Mouse (Mus musculus) colon, adult 2 months (tissue): ENCODE data around the gene Slc30a9. TPM values are rescaled to one million over a fixed set of nuclear protein-coding genes. Genes with fewer than 3 reads are reported as not detected.

Source experiments
- polyA plus RNA-seq: library from polyadenylated mRNA; depleted of rRNA; stranded (reverse); fragments of >200 nt; gene quantifications from 2 replicates; pipeline ENCODE4 v1.2.3, GENCODE M21; 2012; rRNA removed

Gene Slc30a9
- 17.9 and 25.3 TPM in 2 replicates for polyA plus RNA-seq

DNA sequence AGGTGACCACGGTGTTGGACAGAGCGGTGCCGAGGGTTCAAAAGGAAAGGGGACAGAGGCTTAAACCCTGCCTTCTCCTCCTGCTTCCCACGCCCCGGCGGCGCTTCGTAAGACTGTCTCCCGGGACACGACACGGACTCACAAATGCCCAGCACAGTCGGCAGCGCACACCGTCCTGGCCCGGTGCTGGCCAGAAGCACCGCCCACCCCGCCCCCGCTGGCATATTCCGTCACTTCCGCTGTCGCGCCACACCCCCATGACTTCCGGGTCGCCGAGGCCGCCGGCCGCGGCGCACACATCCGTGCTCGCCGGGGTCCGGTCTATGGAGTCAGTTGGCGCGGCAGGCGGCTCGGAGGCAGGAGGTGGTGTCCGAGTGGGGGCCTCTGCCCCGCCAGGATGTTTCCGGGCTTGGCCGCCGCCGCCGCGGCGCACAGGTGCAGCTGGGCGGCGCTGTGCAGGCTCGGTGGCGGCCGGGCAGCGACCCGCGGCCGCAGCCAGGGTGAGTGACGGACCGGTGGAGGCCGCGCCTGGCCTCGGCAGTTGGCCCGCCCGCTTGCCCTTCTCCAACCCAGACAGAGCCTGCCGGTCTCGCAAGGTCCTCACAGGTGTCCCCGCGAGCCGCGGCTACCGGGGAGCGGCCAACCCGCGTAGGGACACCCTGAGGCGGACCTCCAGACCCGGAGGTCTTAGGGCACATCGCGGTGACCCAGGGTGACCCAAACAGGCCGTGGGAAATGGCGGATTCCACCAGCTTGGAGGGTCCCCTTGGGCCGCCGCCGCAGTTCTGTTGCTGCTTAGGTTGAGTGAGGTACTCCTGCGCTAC, at the start of gene Slc30a9:
TSS of gene Slc30a9 (plus strand) at position 258 of the 824 bp plus-strand sequence.

DNA sequence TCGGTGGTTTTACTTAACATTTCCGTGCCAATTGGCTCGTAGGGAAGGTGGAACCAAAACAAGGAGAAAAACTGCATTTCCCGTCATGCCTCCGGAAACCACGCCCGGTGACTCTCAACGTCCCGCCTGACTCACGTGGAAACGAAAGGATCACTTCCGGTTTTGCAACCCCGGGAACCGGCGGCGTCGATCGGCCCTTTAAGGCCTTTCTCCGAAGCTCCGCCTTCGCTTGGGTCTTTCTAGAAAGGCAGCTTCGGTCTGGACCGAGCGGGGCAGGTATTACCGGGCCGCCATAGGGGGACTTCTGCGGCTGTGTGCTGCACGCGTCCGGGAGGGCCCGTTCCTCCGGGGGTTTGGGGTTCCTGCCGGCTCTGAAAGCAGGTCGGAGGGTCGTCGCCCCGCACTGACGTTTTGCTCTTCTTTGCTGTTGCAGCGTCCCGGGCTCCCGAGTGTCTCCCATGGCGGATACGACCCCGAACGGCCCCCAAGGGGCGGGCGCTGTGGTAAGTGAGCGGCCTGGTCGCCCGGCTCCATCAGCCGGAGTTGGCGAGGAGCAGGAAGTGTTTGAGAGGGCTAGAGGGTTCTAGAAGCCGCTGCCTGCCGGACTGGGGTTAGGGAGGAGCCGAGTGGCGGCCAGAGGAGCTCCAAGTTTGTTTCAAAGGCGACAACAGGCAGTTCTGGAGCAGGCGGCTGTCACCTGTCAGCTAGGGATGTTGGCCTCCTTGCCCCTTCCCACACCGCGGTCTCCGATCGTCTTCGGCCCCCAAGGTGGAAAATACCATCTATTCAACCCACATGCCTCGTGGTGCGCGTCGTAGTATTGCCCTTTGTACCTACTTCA, 46.0 kb upstream of the Slc30a9 start, which contains the start of gene Tmem33:
TSS of gene Tmem33 (plus strand) at position 35 of the 841 bp plus-strand sequence.

Other genes with a start within 250 kb of the Slc30a9 start
- gene Phox2b, start 207.7 kb upstream of the Slc30a9 start, polyA plus RNA-seq, result 3.3 and 5.4 TPM in 2 replicates
- 70.9 and 113 TPM in 2 replicates for gene Tmem33, start 46.4 kb upstream of the Slc30a9 start, polyA plus RNA-seq
- 0.22 and 0.28 TPM in 2 replicates for gene Bend4, start 121.4 kb downstream of the Slc30a9 start, polyA plus RNA-seq